Comparison of ENCODE assay signal across 7 mouse cellular contexts in genomic region chr8:90657641-90658051, GRCm38 (mm10).
A peak's percentile ranks its signal among the peaks of the same experiment; 100 is the strongest.
DNase-seq lines count a peak whose midpoint lies in the region; ATAC-seq and TF ChIP-seq lines count a peak whose summit lies in the region.

No protein-coding gene starts in this region.

- no peaks in the 10 kb centered on the region for H3K4me1 ChIP-seq in ES-E14 (ENCODE audit: control insufficient read depth in 2 of 2, insufficient read depth in 2 of 2, low read length in 2 of 2, poor library complexity in 1 of 2)
- H3K4me1 ChIP-seq in forebrain, embryonic 11.5 days (replicated peaks; ENCODE audit: control insufficient read depth, insufficient read depth, low read length) = no peaks in the 10 kb centered on the region
- H3K4me1 ChIP-seq in lung, embryonic 15.5 days = no peaks in the 10 kb centered on the region

- 0 out of 2 replicates have a peak overlapping the region, but pooled peaks have one; percentile 0 for H3K4me2 ChIP-seq in forebrain, embryonic 11.5 days (ENCODE audit: low read depth, low read length, severe bottlenecking)
- 0 out of 2 replicates have a peak overlapping the region, but pooled peaks have one; percentile 6 for H3K4me2 ChIP-seq in lung, embryonic 15.5 days

- no peak for ATAC-seq in forebrain, embryonic 11.5 days (replicated peaks; ENCODE audit: low FRiP score)
- no peak for ATAC-seq in lung, embryonic 15.5 days (ENCODE audit: borderline replicate concordance, extremely low read depth, low FRiP score, low TSS enrichment)
- no peak for ATAC-seq in erythroblast, adult 5-6 weeks (replicated peaks; ENCODE audit: low FRiP score, poor library complexity, severe bottlenecking)

- H3K9me3 ChIP-seq in ES-E14 (ENCODE audit: control insufficient read depth, insufficient read depth, low read depth, low read length) = no peaks in the 10 kb centered on the region
- H3K9me3 ChIP-seq in forebrain, embryonic 11.5 days (ENCODE audit: control insufficient read depth, low read length) = peaks cover 6% of the 10 kb centered on the region; the same call in 1 of the 2 replicates
- 0 out of 2 replicates have a peak, but pooled peaks cover 8% of the 10 kb centered on the region for H3K9me3 ChIP-seq in lung, embryonic 15.5 days

- in situ Hi-C loops in ES-E14 (cut with MboI; ENCODE audit: low sequenced_read_pairs in 2 of 2, unreplicated experiment in 2 of 2) = no loop called here

- no peak for DNase-seq in ES-E14 (ENCODE audit: low read depth, low spot score)
- peak; percentile 92 for DNase-seq in brain, adult 2 months (ENCODE audit: low read depth, low spot score)
- peak; percentile 68 for DNase-seq in forebrain, embryonic 11.5 days (ENCODE audit: low spot score)
- peak; percentile 18 for DNase-seq in hindlimb bud, embryonic 11.5 days (ENCODE audit: extremely low spot score, low read depth, low spot score)
- DNase-seq in right cerebral cortex, postnatal 25 days = peak; percentile 62

- no peaks in the 10 kb centered on the region for H3K36me3 ChIP-seq in ES-E14 (ENCODE audit: control insufficient read depth, insufficient read depth, low read length, poor library complexity, severe bottlenecking)
- H3K36me3 ChIP-seq in forebrain, embryonic 11.5 days (ENCODE audit: control insufficient read depth, insufficient read depth, low read length) = no peaks in the 10 kb centered on the region
- H3K36me3 ChIP-seq in lung, embryonic 15.5 days = no peaks in the 10 kb centered on the region

- no peak overlapping the region for H3K4me3 ChIP-seq in ES-E14 (ENCODE audit: insufficient read depth in 1 of 2, low read depth in 1 of 2, low read length in 2 of 2, poor library complexity in 1 of 2, severe bottlenecking in 1 of 2)
- H3K4me3 ChIP-seq in forebrain, embryonic 11.5 days (ENCODE audit: low read depth, low read length) = no peak overlapping the region
- H3K4me3 ChIP-seq in lung, embryonic 15.5 days = no peak overlapping the region

- WGBS in forebrain, embryonic 11.5 days = 22% methylated on average over 7 of the region's 7 CpGs
- WGBS in lung, embryonic 15.5 days = 22% methylated on average over 7 of the region's 7 CpGs

- H3K27ac ChIP-seq in ES-E14 (ENCODE audit: insufficient read depth, low read depth, low read length, poor library complexity, severe bottlenecking) = no peak overlapping the region
- no peak overlapping the region for H3K27ac ChIP-seq in forebrain, embryonic 11.5 days (ENCODE audit: low read depth, low read length)
- no peak overlapping the region for H3K27ac ChIP-seq in lung, embryonic 15.5 days

- no peaks in the 10 kb centered on the region for H3K27me3 ChIP-seq in forebrain, embryonic 11.5 days (ENCODE audit: control insufficient read depth, insufficient read depth, low read length)
- no peaks in the 10 kb centered on the region for H3K27me3 ChIP-seq in lung, embryonic 15.5 days

- H3K9ac ChIP-seq in ES-E14 (ENCODE audit: insufficient read depth, low read depth, low read length, poor library complexity, severe bottlenecking) = no peak overlapping the region
- H3K9ac ChIP-seq in forebrain, embryonic 11.5 days (ENCODE audit: low read length) = no peak overlapping the region
- no peak overlapping the region for H3K9ac ChIP-seq in lung, embryonic 15.5 days

TF ChIP-seq in ES-E14, 5 proteins besides CTCF, POLR2A, EP300 and RAD21:
- TF ChIP-seq CHD2 (IDR thresholded peaks at IDR 0.05; ENCODE audit: low read depth, low read length) (no peak), HCFC1 (IDR thresholded peaks at IDR 0.05; ENCODE audit: borderline replicate concordance, insufficient read depth, low read length) (no peak), ZNF384 (IDR thresholded peaks at IDR 0.05; ENCODE audit: low read depth, low read length) (peak; percentile 96), ZC3H11A (IDR thresholded peaks at IDR 0.05; ENCODE audit: borderline replicate concordance, low read depth, low read length) (peak; percentile 45; the same call in 1 of the 2 replicates), MAFK (IDR thresholded peaks at IDR 0.05; ENCODE audit: insufficient read depth, low read depth, low read length) (no peak)
